Mouse (Mus musculus) lung, postnatal 10 days (tissue): ENCODE results near the gene Scaf8.
"Not testable (repeated sequence)": the region's sequence is repeated elsewhere in the genome, so short reads cannot be mapped to it uniquely, and the experiment has no call there.

Source experiments
- DNase-seq: peaks from one replicate; pipeline ENCODE4 v3.0.0; 2021

Gene Scaf8

GRCm38 (mm10) chr17:3120949-3121348 is 6.2 kb downstream of the Scaf8 start:
- not testable (repeated sequence) for DNase-seq

- DNase-seq: not testable (repeated sequence)
Measured at GRCm38 (mm10) chr17:3123581-3123980, 8.8 kb downstream of the Scaf8 start.

GRCm38 (mm10) chr17:3128716-3129115 is 13.9 kb downstream of the Scaf8 start:
- DNase-seq: no peak

GRCm38 (mm10) chr17:3129791-3130190 is 15.0 kb downstream of the Scaf8 start:
- no peak for DNase-seq

GRCm38 (mm10) chr17:3135346-3135745 is 20.6 kb downstream of the Scaf8 start:
- DNase-seq: no peak

- no peak for DNase-seq
Measured at GRCm38 (mm10) chr17:3136127-3136526, 21.4 kb downstream of the Scaf8 start.

GRCm38 (mm10) chr17:3138387-3138786 is 23.6 kb downstream of the Scaf8 start:
- peak; percentile 8 for DNase-seq

- DNase-seq: no peak
Measured at GRCm38 (mm10) chr17:3140100-3140499, 25.3 kb downstream of the Scaf8 start.

- DNase-seq: no peak
Measured at GRCm38 (mm10) chr17:3148853-3149252, 34.1 kb downstream of the Scaf8 start.

- no peak for DNase-seq
Measured at GRCm38 (mm10) chr17:3149541-3149940, 34.8 kb downstream of the Scaf8 start.

GRCm38 (mm10) chr17:3150701-3151100 is 35.9 kb downstream of the Scaf8 start:
- not testable (repeated sequence) for DNase-seq

- DNase-seq: no peak
Measured at GRCm38 (mm10) chr17:3151181-3151580, 36.4 kb downstream of the Scaf8 start.

GRCm38 (mm10) chr17:3156176-3156575 is 41.4 kb downstream of the Scaf8 start:
- peak; percentile 8 for DNase-seq

- no peak for DNase-seq
Measured at GRCm38 (mm10) chr17:3157016-3157415, 42.2 kb downstream of the Scaf8 start.

- peak; percentile 1 for DNase-seq
Measured at GRCm38 (mm10) chr17:3162905-3163304, 48.1 kb downstream of the Scaf8 start.

- DNase-seq: not testable (repeated sequence)
Measured at GRCm38 (mm10) chr17:3180425-3180945, 65.7 kb downstream of the Scaf8 start.

GRCm38 (mm10) chr17:3195483-3195882 is 80.7 kb downstream of the Scaf8 start:
- DNase-seq: not testable (repeated sequence)

- peak; percentile 49 for DNase-seq
Measured at GRCm38 (mm10) chr17:3200328-3200727, 85.6 kb downstream of the Scaf8 start.

GRCm38 (mm10) chr17:3203916-3204315 is 89.1 kb downstream of the Scaf8 start:
- no peak for DNase-seq

- no peak for DNase-seq
Measured at GRCm38 (mm10) chr17:3204826-3205405, 90.1 kb downstream of the Scaf8 start.

- peak; percentile 27 for DNase-seq
Measured at GRCm38 (mm10) chr17:3206527-3207398, 92.0 kb downstream of the Scaf8 start.

- DNase-seq: no peak
Measured at GRCm38 (mm10) chr17:3207529-3208240, 92.9 kb downstream of the Scaf8 start.

GRCm38 (mm10) chr17:3208471-3208870 is 93.7 kb downstream of the Scaf8 start:
- no peak for DNase-seq
